Mouse (Mus musculus) spleen, adult 2 months (tissue): ENCODE measurements around the gene Dynlt1f. TPM values are rescaled to one million over a fixed set of nuclear protein-coding genes. Genes with fewer than 3 reads are reported as not detected.
"Not testable (repeated sequence)": the region's sequence is repeated elsewhere in the genome, so short reads cannot be mapped to it uniquely, and the experiment has no call there.

Experiments
- DNase-seq, 2 experiments: peaks; one replicate each; pipeline versions ENCODE4 v3.0.0 to v3.0.0-alpha.2; 2012 to 2021; ENCODE audit warnings: low spot score in 2 of 2, low read depth in 1 of 2
- H3K27ac ChIP-seq: fragments of 200-500 bp; 2 replicates; pipeline ENCODE4 v1.5.1; 2012; ENCODE audit warnings: low read length, inconsistent platforms; ENCODE audit not compliant: insufficient read depth
- H3K27me3 ChIP-seq: fragments of 200-500 bp; 2 replicates; pipeline ENCODE4 v1.6.1; 2012; ENCODE audit warnings: mild to moderate bottlenecking, moderate library complexity, low read length, inconsistent platforms; ENCODE audit not compliant: control insufficient read depth, insufficient read depth
- H3K36me3 ChIP-seq: fragments of 200-500 bp; 2 replicates; pipeline ENCODE4 v1.6.1; 2012; ENCODE audit warnings: mild to moderate bottlenecking, low read length, inconsistent platforms; ENCODE audit not compliant: control insufficient read depth, insufficient read depth
- H3K4me1 ChIP-seq: fragments of 200-500 bp; 2 replicates; pipeline ENCODE4 v1.6.1; 2011; ENCODE audit warnings: inconsistent platforms; ENCODE audit not compliant: control insufficient read depth, insufficient read depth, insufficient read length
- H3K4me3 ChIP-seq: fragments of 200-500 bp; 2 replicates; pipeline ENCODE4 v1.5.1; 2011; ENCODE audit warnings: mild to moderate bottlenecking, inconsistent platforms; ENCODE audit not compliant: insufficient read depth, insufficient read length; ENCODE audit errors: extremely low read depth
- WGBS: fragments of 180-500 bp; shearing (Covaris S2); methylation state at CpG from one replicate; pipeline ENCODE4 v1.1.7; 2018; 5-methylcytosine and 5-hydroxymethylcytosine counted together
- polyA plus RNA-seq: library from polyadenylated mRNA; depleted of rRNA; stranded (reverse); fragments of >200 nt; gene quantifications from 2 replicates; pipeline ENCODE4 v1.2.3, GENCODE M21; 2012; rRNA removed

Dynlt1f gene
- 41.8 and 43.2 TPM in 2 replicates for polyA plus RNA-seq

- peak; percentile 36 to 52 for DNase-seq
- peak within 1 kb of the TSS; percentile 65 for H3K27ac ChIP-seq
- not testable (repeated sequence) for H3K27me3 ChIP-seq, H3K36me3 ChIP-seq, H3K4me1 ChIP-seq
- peak within 1 kb of the TSS; percentile 67 for H3K4me3 ChIP-seq
- WGBS: 1% methylated on average over 23 of the region's 33 CpGs
These were observed at the start of gene Dynlt1f for GRCm38 (mm10) chr17:6655567-6656281. Gene Dynlt1f, minus strand, starts transcription at chr17:6655900.

- not testable (repeated sequence) for DNase-seq, H3K4me1 ChIP-seq, H3K27me3 ChIP-seq, H3K36me3 ChIP-seq, H3K4me3 ChIP-seq, H3K27ac ChIP-seq
- WGBS: 80% methylated on average over 9 of the region's 9 CpGs
These were observed 47.9 kb upstream of the Dynlt1f start for GRCm38 (mm10) chr17:6703381-6704270.

GRCm38 (mm10) chr17:6702625-6703221, 47.0 kb upstream of the Dynlt1f start:
- not testable (repeated sequence) for H3K4me3 ChIP-seq, DNase-seq, H3K27ac ChIP-seq, H3K36me3 ChIP-seq, H3K4me1 ChIP-seq, H3K27me3 ChIP-seq
- WGBS: 24% methylated on average over 2 of the region's 8 CpGs

- H3K4me3 ChIP-seq, H3K4me1 ChIP-seq, H3K36me3 ChIP-seq, H3K27ac ChIP-seq, DNase-seq, H3K27me3 ChIP-seq: not testable (repeated sequence)
- WGBS: 54% methylated on average over 5 of the region's 7 CpGs
These were observed 44.4 kb upstream of the Dynlt1f start for GRCm38 (mm10) chr17:6700077-6700476.

- H3K36me3 ChIP-seq, H3K27ac ChIP-seq, H3K4me1 ChIP-seq, H3K27me3 ChIP-seq, DNase-seq, H3K4me3 ChIP-seq: not testable (repeated sequence)
- 83% methylated on average over 9 of the region's 9 CpGs for WGBS
These were observed 43.8 kb upstream of the Dynlt1f start for GRCm38 (mm10) chr17:6699502-6699901.

GRCm38 (mm10) chr17:6697224-6697775, 41.6 kb upstream of the Dynlt1f start:
- not testable (repeated sequence) for H3K36me3 ChIP-seq, H3K4me3 ChIP-seq, H3K4me1 ChIP-seq, H3K27ac ChIP-seq, H3K27me3 ChIP-seq
- WGBS: 23% methylated on average over 4 of the region's 4 CpGs
- peak; percentile 9 to 42 for DNase-seq

GRCm38 (mm10) chr17:6696521-6696920, 40.8 kb upstream of the Dynlt1f start:
- not testable (repeated sequence) for H3K4me1 ChIP-seq, H3K27ac ChIP-seq, H3K36me3 ChIP-seq, H3K4me3 ChIP-seq, DNase-seq, H3K27me3 ChIP-seq
- WGBS: 69% methylated on average over 8 of the region's 8 CpGs

- not testable (repeated sequence) for H3K27ac ChIP-seq, H3K36me3 ChIP-seq, H3K4me1 ChIP-seq, H3K4me3 ChIP-seq, H3K27me3 ChIP-seq, DNase-seq
- WGBS: 81% methylated on average over 9 of the region's 9 CpGs
These were observed 40.0 kb upstream of the Dynlt1f start for GRCm38 (mm10) chr17:6695712-6696111.

- H3K4me3 ChIP-seq, H3K4me1 ChIP-seq, H3K27ac ChIP-seq, H3K36me3 ChIP-seq, H3K27me3 ChIP-seq: not testable (repeated sequence)
- WGBS: 15% methylated on average over 2 of the region's 2 CpGs
- DNase-seq: peak; percentile 8 to 84
These were observed 35.9 kb upstream of the Dynlt1f start for GRCm38 (mm10) chr17:6691596-6691995.

- 97% methylated on average over 2 of the region's 4 CpGs for WGBS
- not testable (repeated sequence) for DNase-seq, H3K4me1 ChIP-seq, H3K27me3 ChIP-seq, H3K36me3 ChIP-seq, H3K27ac ChIP-seq, H3K4me3 ChIP-seq
These were observed 33.6 kb upstream of the Dynlt1f start for GRCm38 (mm10) chr17:6689344-6689743.
